Mouse (Mus musculus) forebrain, postnatal 0 days (tissue): Measurements from ENCODE around the gene Zcchc4. TPM values are rescaled to one million over a fixed set of nuclear protein-coding genes. Genes with fewer than 3 reads are reported as not detected.
A peak's percentile ranks its signal among the peaks of the same experiment; 100 is the strongest.

Experiments
- ATAC-seq: fragments of 200-750 bp; cut with Nextera tagmentation; 2 replicates; pipeline ENCODE4 v1.8.0; 2017; ENCODE audit warnings: mild to moderate bottlenecking, moderate library complexity
- DNase-seq: peaks from one replicate; pipeline ENCODE4 v3.0.0-alpha.2; 2015
- H3K27ac ChIP-seq: fragments of 300-500 bp; sonication (generic); 2 replicates; pipeline ENCODE4 v1.5.1; 2014; ENCODE audit warnings: low read depth, mild to moderate bottlenecking, antibody characterized with exemption, low read length, moderate library complexity, mixed read lengths
- H3K27me3 ChIP-seq: fragments of 300-500 bp; sonication (generic); 2 replicates; pipeline ENCODE4 v1.6.1; 2014; ENCODE audit warnings: mild to moderate bottlenecking, low read length, mixed read lengths; ENCODE audit not compliant: insufficient read depth
- H3K36me3 ChIP-seq: fragments of 300-500 bp; sonication (generic); 2 replicates; pipeline ENCODE4 v1.6.1; 2014; ENCODE audit warnings: mild to moderate bottlenecking, moderate library complexity; ENCODE audit not compliant: insufficient read depth
- H3K4me1 ChIP-seq: fragments of 300-500 bp; sonication (generic); 2 replicates; pipeline ENCODE4 v1.6.1; 2014; ENCODE audit warnings: antibody characterized with exemption; ENCODE audit not compliant: insufficient read depth
- H3K4me2 ChIP-seq: fragments of 300-500 bp; sonication (generic); 2 replicates; pipeline ENCODE4 v1.6.1; 2014; ENCODE audit warnings: low read depth, mild to moderate bottlenecking, moderate library complexity
- H3K4me3 ChIP-seq: fragments of 300-500 bp; sonication (generic); 2 replicates; pipeline ENCODE4 v1.5.1; 2014; ENCODE audit warnings: low read depth, low read length, mixed read lengths
- H3K9ac ChIP-seq: fragments of 300-500 bp; sonication (generic); 2 replicates; pipeline ENCODE4 v1.6.1; 2014; ENCODE audit warnings: mild to moderate bottlenecking
- H3K9me3 ChIP-seq: fragments of 300-500 bp; sonication (generic); 2 replicates; pipeline ENCODE4 v1.6.1; 2016; ENCODE audit warnings: low read length
- CTCF ChIP-seq: sonication (generic); IDR thresholded peaks from 2 replicates; pipeline ENCODE4 v1.5.1; 2016; ENCODE audit warnings: antibody characterized with exemption, control low read depth, low read depth
- WGBS: fragments of 180-500 bp; shearing (Covaris S2); extraction: QIAGEN DNeasy Blood & Tissue Kit; methylation state at CpG from one replicate; pipeline ENCODE4 v1.1.7; 2014; 5-methylcytosine and 5-hydroxymethylcytosine counted together
- polyA plus RNA-seq: library from polyadenylated mRNA; unstranded; fragments of >200 nt; fragmentation: Nextera tagmentation; extraction: Ambion mirVana; gene quantifications from 2 replicates; pipeline ENCODE4 v1.2.1, GENCODE M21; 2015
- total RNA-seq: library from RNA; depleted of rRNA; stranded (reverse); fragments of >200 nt; gene quantifications from 2 replicates; pipeline ENCODE4 v1.2.3, GENCODE M21; 2014; rRNA removed

Zcchc4 gene
- total RNA-seq, result 10.6 and 11.0 TPM in 2 replicates
- 3.9 and 6.8 TPM in 2 replicates for polyA plus RNA-seq

DNA sequence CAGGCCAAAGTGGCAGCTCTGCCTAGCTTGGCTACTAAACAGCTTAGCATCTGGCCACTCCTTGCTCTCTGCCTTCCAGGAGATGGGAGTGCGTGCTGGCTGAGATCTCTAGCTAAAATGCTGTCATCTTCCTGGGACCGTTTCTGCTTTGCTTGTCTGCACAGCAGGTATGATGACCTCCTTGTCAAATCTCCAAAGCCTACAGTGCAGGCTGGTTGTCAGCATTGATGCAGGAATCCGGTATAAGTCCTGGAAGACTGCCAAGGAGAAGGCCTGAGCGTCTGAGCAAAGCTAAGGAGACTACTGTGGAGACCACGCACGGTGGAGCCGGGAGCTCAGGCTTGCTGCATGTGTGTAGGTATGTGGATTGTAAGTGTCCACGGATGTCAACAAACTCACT, at the start of gene Zcchc4:
Zcchc4 (plus strand) TSS at position 173 of the 400 bp plus-strand sequence.
- Histone ChIP-seq H3K36me3 (no peaks in the 10 kb centered on the region), H3K4me2 (no peak within 1 kb of the TSS), H3K27ac (no peak within 1 kb of the TSS), H3K9ac (no peak within 1 kb of the TSS), H3K4me3 (no peak within 1 kb of the TSS), H3K9me3 (no peaks in the 10 kb centered on the region), H3K27me3 (no peaks in the 10 kb centered on the region), H3K4me1 (no peaks in the 10 kb centered on the region)
- TF ChIP-seq CTCF, result no peak
- DNase-seq (no peak), ATAC-seq (no peak)
- 63% methylated on average over 8 of the region's 8 CpGs for WGBS

DNA sequence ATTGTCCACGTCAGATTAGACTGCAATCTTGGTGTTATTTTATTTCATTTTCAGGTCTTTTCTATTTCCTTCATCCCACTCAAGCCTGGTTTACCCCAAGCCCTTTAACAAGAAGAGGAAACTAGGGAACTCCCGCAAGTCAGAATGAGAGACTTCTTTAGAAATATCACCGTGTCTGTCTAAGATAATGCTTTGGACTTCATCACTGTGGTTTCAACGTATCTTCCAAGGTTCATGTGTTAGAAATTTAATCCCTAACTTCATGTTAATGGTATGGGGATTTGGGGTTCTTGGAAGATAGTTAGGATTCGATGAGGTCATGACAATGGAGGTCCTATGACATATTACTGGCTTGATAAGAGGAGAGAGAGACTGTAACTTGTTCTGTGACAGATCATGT, 47.5 kb upstream of the Zcchc4 start:
- no peak for TF ChIP-seq CTCF
- ATAC-seq, result no peak
- Histone ChIP-seq H3K4me2 (no peak overlapping the region), H3K9ac (no peak overlapping the region), H3K4me1 (no peaks in the 10 kb centered on the region), H3K36me3 (no peaks in the 10 kb centered on the region), H3K27me3 (no peaks in the 10 kb centered on the region), H3K27ac (no peak overlapping the region), H3K9me3 (no peaks in the 10 kb centered on the region), H3K4me3 (no peak overlapping the region)
- 85% methylated on average over 5 of the region's 5 CpGs for WGBS
- no peak for DNase-seq

DNA sequence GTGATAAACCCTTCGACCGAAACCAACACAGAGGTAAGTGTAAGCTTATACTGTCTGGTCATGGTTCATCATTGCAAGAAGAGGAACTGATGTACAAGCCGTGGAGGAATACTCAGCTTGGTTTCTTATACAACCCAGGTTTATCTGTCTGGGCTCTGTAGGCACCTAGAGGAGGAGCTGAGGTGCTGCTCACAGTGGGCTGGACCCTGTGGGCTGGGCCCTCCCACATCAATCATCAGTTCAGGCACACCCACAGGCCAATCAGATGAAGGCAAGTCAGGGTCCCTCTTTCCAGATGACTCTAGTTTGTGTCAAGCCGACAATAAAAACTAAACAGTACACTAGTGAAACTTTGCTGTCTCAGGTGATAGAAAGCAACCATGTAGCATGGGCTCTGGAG, 42.4 kb upstream of the Zcchc4 start:
- Histone ChIP-seq H3K9me3 (no peaks in the 10 kb centered on the region), H3K9ac (no peak overlapping the region), H3K4me3 (no peak overlapping the region), H3K27me3 (no peaks in the 10 kb centered on the region), H3K27ac (no peak overlapping the region), H3K4me2 (no peak overlapping the region), H3K36me3 (no peaks in the 10 kb centered on the region), H3K4me1 (no peaks in the 10 kb centered on the region)
- no peak for TF ChIP-seq CTCF
- ATAC-seq (no peak), DNase-seq (no peak)
- 83% methylated on average over 4 of the region's 4 CpGs for WGBS

DNA sequence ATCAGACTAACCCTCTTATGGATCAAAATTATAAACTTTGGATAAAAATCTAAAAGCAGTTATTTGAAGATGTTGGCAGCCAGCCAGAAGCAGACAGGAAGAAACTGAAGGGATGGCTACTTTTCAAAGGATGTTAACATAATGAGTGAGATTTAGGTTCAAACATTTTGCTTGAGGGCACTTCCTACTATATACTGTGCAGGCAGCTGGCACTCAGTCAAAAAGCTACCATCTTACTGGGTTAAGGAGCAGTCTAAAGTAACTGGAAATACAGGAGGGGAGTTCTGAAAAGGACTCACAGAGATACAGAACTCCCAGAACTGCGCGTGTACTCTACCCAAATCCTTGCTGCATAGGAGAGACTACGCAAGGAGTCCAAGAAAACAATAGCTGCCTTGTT, 39.2 kb upstream of the Zcchc4 start:
- no peak overlapping the region for H3K4me2 ChIP-seq
- 75% methylated on average over 3 of the region's 3 CpGs for WGBS
- DNase-seq (no peak), ATAC-seq (no peak)
- no peak overlapping the region for H3K9ac ChIP-seq
- no peak for TF ChIP-seq CTCF
- no peaks in the 10 kb centered on the region for H3K4me1 ChIP-seq
- H3K9me3 ChIP-seq, result no peaks in the 10 kb centered on the region
- H3K27ac ChIP-seq, result no peak overlapping the region
- no peaks in the 10 kb centered on the region for H3K27me3 ChIP-seq
- no peaks in the 10 kb centered on the region for H3K36me3 ChIP-seq
- no peak overlapping the region for H3K4me3 ChIP-seq

DNA sequence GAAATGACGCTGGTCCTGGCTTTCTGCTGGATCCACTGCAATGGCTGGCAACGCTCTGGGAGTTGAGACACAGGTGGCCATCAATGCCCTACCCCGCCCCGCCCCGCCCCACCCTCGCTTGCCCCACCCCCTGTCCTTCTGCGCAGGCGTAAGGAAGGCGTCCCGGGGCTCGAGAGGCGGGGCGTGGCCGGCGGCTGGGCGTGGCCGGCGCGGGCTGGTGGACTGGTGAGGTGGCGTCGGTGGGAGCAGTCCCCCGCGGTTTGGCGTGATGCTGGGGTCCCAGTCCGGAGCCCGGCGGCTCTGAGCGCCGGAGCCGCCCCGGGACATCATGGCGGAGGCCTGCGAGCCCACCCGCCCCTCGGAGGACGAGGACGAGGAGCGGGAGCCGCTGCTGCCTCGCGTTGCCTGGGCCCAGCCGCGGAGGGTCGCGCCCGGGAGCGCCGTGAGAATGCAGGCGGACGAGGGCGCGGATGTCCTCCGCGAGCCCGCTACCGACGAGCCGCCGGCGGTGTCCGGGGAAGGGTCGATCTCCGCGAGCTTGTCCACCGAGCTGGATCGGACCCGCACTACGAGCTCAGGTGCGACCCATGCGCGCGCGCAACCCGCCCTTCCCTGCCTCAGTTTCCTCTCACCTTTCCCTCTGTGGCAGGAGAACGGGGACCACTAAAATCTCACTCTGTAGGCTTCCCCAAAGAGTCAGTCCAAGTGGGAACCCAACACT, 33.7 kb upstream of the Zcchc4 start, which contains the start of gene Pi4k2b:
Pi4k2b (plus strand) TSS at position 184 of the 721 bp plus-strand sequence.
- Histone ChIP-seq H3K27me3 (no peaks in the 10 kb centered on the region), H3K9ac (peak within 1 kb of the TSS; percentile 56), H3K36me3 (no peaks in the 10 kb centered on the region), H3K4me2 (peak within 1 kb of the TSS; percentile 91), H3K4me1 (peaks cover 2% of the 10 kb centered on the region; the same call in 1 of the 2 replicates), H3K4me3 (peak within 1 kb of the TSS; percentile 70), H3K9me3 (no peaks in the 10 kb centered on the region), H3K27ac (no peak within 1 kb of the TSS)
- DNase-seq (peak; percentile 62), ATAC-seq (peak; percentile 94)
- under 1% methylated on average over 75 of the region's 75 CpGs for WGBS
- no peak for TF ChIP-seq CTCF

DNA sequence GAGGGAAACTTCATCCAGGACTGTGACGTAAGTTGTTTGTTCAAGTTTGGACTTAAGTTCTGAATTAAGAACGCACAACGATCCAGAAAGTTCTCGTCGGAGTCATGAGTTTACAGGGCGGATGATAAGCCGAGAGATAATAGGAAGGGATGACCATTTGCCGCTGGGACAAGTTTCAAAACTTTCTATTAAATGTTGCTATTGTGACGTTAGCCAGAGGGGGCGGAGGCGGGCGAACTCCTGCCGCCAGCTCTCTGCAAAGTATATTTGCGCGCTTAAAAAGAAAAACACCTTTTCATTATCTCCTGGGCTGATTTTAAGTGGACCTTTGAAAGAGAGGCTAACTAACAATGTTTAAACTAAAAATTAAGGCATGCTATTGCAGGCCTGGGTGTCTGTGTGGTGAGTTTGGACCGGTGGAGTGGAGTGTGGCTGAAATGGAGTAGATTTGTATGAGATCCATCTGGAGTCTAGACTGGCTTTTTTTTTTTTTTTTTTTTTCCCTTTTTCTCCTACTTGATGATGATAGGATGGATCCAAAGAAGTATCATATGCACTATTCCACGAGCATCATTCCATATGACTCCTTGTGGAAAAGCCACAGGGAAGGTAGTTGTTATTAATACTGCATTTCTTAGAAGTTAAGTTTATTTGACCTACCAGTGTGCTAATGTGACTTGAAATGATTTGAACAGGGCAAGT, 32.9 kb upstream of the Zcchc4 start:
- H3K9me3 ChIP-seq, result no peaks in the 10 kb centered on the region
- WGBS, result 4% methylated on average over 17 of the region's 17 CpGs
- peak; percentile 22; the same call in 1 of the 2 replicates for TF ChIP-seq CTCF
- ATAC-seq, result no peak
- H3K4me3 ChIP-seq, result peak overlapping the region; percentile 70
- H3K27me3 ChIP-seq, result no peaks in the 10 kb centered on the region
- H3K4me2 ChIP-seq, result peak overlapping the region; percentile 91
- peak; percentile 38 for DNase-seq
- H3K9ac ChIP-seq, result peak overlapping the region; percentile 56; the same call in 1 of the 2 replicates
- H3K27ac ChIP-seq, result no peak overlapping the region
- H3K4me1 ChIP-seq, result peaks cover 2% of the 10 kb centered on the region; the same call in 1 of the 2 replicates
- no peaks in the 10 kb centered on the region for H3K36me3 ChIP-seq

DNA sequence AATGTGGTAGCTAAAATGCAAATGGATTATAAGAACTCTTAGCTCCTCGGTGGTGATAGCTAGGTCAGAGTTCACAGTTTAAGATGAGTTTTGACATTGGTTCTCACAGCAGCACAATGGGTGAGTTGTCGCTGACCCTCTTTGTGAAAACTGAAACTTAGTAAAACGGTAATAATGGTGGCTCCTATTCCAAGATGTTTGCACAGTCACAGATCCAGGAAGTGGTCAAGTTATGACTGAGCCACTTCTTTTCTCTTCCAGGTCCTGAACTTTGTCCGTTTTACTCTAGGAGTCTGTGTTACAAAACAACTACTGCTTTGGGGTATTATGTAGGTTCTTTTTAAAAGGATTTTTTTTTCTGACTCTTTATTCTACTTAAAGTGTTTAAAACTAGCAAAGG, 32.0 kb upstream of the Zcchc4 start:
- no peak for TF ChIP-seq CTCF
- peaks cover 2% of the 10 kb centered on the region; the same call in 1 of the 2 replicates for H3K4me1 ChIP-seq
- no peaks in the 10 kb centered on the region for H3K9me3 ChIP-seq
- no peak overlapping the region for H3K9ac ChIP-seq
- no peak for DNase-seq
- no peaks in the 10 kb centered on the region for H3K27me3 ChIP-seq
- H3K4me2 ChIP-seq, result no peak overlapping the region
- no peak overlapping the region for H3K27ac ChIP-seq
- WGBS, result 74% methylated on average over 4 of the region's 4 CpGs
- H3K4me3 ChIP-seq, result no peak overlapping the region
- H3K36me3 ChIP-seq, result no peaks in the 10 kb centered on the region
- ATAC-seq, result no peak
